Mouse (Mus musculus) large intestine, adult 2 months (tissue): ENCODE results near the gene AI182371. TPM values are rescaled to one million over a fixed set of nuclear protein-coding genes. Genes with fewer than 3 reads are reported as not detected.
A peak's percentile ranks its signal among the peaks of the same experiment; 100 is the strongest.

ENCODE experiments used
- DNase-seq: peaks from one replicate; pipeline ENCODE4 v3.0.0-alpha.2; 2012; ENCODE audit warnings: low read depth, low spot score
- WGBS: fragments of 180-500 bp; shearing (Covaris S2); methylation state at CpG from one replicate; pipeline ENCODE4 v1.1.7; 2018; 5-methylcytosine and 5-hydroxymethylcytosine counted together
- polyA plus RNA-seq: library from polyadenylated mRNA; depleted of rRNA; stranded (reverse); fragments of >200 nt; gene quantifications from 2 replicates; pipeline ENCODE4 v1.2.3, GENCODE M21; 2012; rRNA removed

Gene AI182371
- polyA plus RNA-seq, 1 experiment = 0.26 TPM

GRCm38 (mm10) chr2:35072547-35072946 is 28.8 kb downstream of the AI182371 start:
- no peak for DNase-seq
- WGBS = 60% methylated on average over 2 of the region's 2 CpGs

- no peak for DNase-seq
- 70% methylated on average over 4 of the region's 4 CpGs for WGBS
Observed at GRCm38 (mm10) chr2:35070275-35070674, 31.1 kb downstream of the AI182371 start.

- WGBS = 93% methylated on average over 1 of the region's 1 CpGs
- DNase-seq = no peak
Observed at GRCm38 (mm10) chr2:35069124-35069523, 32.2 kb downstream of the AI182371 start.

- WGBS = 88% methylated on average over 11 of the region's 11 CpGs
- DNase-seq = no peak
Observed at GRCm38 (mm10) chr2:35067117-35067516, 34.2 kb downstream of the AI182371 start.

- 90% methylated on average over 13 of the region's 13 CpGs for WGBS
Observed at GRCm38 (mm10) chr2:35066525-35067082, 34.7 kb downstream of the AI182371 start.

GRCm38 (mm10) chr2:35063333-35064030 is 37.9 kb downstream of the AI182371 start:
- DNase-seq = no peak
- 91% methylated on average over 6 of the region's 6 CpGs for WGBS

More at GRCm38 (mm10) chr2:35066525-35067082, 34.7 kb downstream of the AI182371 start:
- DNase-seq = no peak

- WGBS = 82% methylated on average over 5 of the region's 5 CpGs
- no peak for DNase-seq
Observed at GRCm38 (mm10) chr2:35061338-35061737, 40.0 kb downstream of the AI182371 start, which contains the start of gene Hc. TSS of gene Hc (minus strand) at chr2:35061438.

GRCm38 (mm10) chr2:35060897-35061296 is 40.4 kb downstream of the AI182371 start:
- 28% methylated on average over 6 of the region's 6 CpGs for WGBS
- no peak for DNase-seq

- WGBS = 62% methylated on average over 5 of the region's 5 CpGs
- no peak for DNase-seq
Observed at GRCm38 (mm10) chr2:35060256-35060655, 41.1 kb downstream of the AI182371 start.

- WGBS = 67% methylated on average over 2 of the region's 2 CpGs
- no peak for DNase-seq
Observed at GRCm38 (mm10) chr2:35058325-35058724, 43.0 kb downstream of the AI182371 start.

GRCm38 (mm10) chr2:35057243-35057642 is 44.1 kb downstream of the AI182371 start:
- DNase-seq = no peak
- WGBS = 88% methylated on average over 11 of the region's 11 CpGs

- WGBS = 26% methylated on average over 5 of the region's 5 CpGs
- DNase-seq = peak; percentile 32
Observed at GRCm38 (mm10) chr2:35048851-35049250, 52.5 kb downstream of the AI182371 start.

GRCm38 (mm10) chr2:35044956-35045355 is 56.4 kb downstream of the AI182371 start:
- 33% methylated on average over 2 of the region's 2 CpGs for whole genome bisulfite sequencing
- peak; percentile 25 for DNase-seq

- DNase-seq = no peak
- WGBS = 94% methylated on average over 9 of the region's 9 CpGs
Observed at GRCm38 (mm10) chr2:35038580-35039375, 62.6 kb downstream of the AI182371 start.

Other genes starting within 250 kb of the AI182371 start
- gene Cutal, start 227.1 kb downstream of the AI182371 start, polyA plus RNA-seq = 16.9 and 38.1 TPM in 2 replicates
- gene Psmd5, start 226.6 kb downstream of the AI182371 start, polyA plus RNA-seq = 11.2 and 13.2 TPM in 2 replicates
- 2.8 and 3.1 TPM in 2 replicates for gene Phf19, start 187.5 kb downstream of the AI182371 start, polyA plus RNA-seq
- gene Traf1, start 139.8 kb downstream of the AI182371 start, polyA plus RNA-seq = 9.2 TPM in 2 replicates
- 0.01 TPM in 2 replicates for gene Hc, start 40.1 kb downstream of the AI182371 start, polyA plus RNA-seq
- 11.1 and 12.3 TPM in 2 replicates for gene Cntrl, start 7.9 kb upstream of the AI182371 start, polyA plus RNA-seq
- 41.9 and 70.1 TPM in 2 replicates for gene Rab14, start 99.6 kb upstream of the AI182371 start, polyA plus RNA-seq
- gene Gsn, start 154.8 kb upstream of the AI182371 start, polyA plus RNA-seq = 304 and 320 TPM in 2 replicates
- 104 and 161 TPM in 2 replicates for gene Stom, start 235.4 kb upstream of the AI182371 start, polyA plus RNA-seq